Mouse (Mus musculus): Measurements from ENCODE around the gene Ube2e1.

Gene Ube2e1

GRCm38 (mm10) chr14:18317457-18318411 is 13.9 kb downstream of the Ube2e1 start:
- DNase-seq: peak in 1 of 2 experiments; percentile 22

- no peak for DNase-seq
Measured at GRCm38 (mm10) chr14:18304165-18304564, 27.5 kb downstream of the Ube2e1 start.

GRCm38 (mm10) chr14:18303262-18303661 is 28.4 kb downstream of the Ube2e1 start:
- DNase-seq: peak; percentile 72 to 78

GRCm38 (mm10) chr14:18302750-18303149 is 28.9 kb downstream of the Ube2e1 start:
- peak in 1 of 2 experiments; percentile 28 for DNase-seq

- DNase-seq: no peak
Measured at GRCm38 (mm10) chr14:18301591-18301990, 30.1 kb downstream of the Ube2e1 start.

GRCm38 (mm10) chr14:18300676-18301075 is 31.0 kb downstream of the Ube2e1 start:
- peak; percentile 7 to 22 for DNase-seq

- DNase-seq: no peak
Measured at GRCm38 (mm10) chr14:18298874-18299273, 32.8 kb downstream of the Ube2e1 start.

- no peak for DNase-seq
Measured at GRCm38 (mm10) chr14:18297441-18297840, 34.2 kb downstream of the Ube2e1 start.

GRCm38 (mm10) chr14:18292578-18292977 is 39.1 kb downstream of the Ube2e1 start:
- DNase-seq: no peak

- no peak for DNase-seq
Measured at GRCm38 (mm10) chr14:18292111-18292510, 39.5 kb downstream of the Ube2e1 start.

GRCm38 (mm10) chr14:18287391-18287790 is 44.3 kb downstream of the Ube2e1 start:
- no peak for DNase-seq

- DNase-seq: no peak
Measured at GRCm38 (mm10) chr14:18286441-18286840, 45.2 kb downstream of the Ube2e1 start.

- no peak for DNase-seq
Measured at GRCm38 (mm10) chr14:18285476-18285875, 46.2 kb downstream of the Ube2e1 start.

- peak; percentile 16 to 37 for DNase-seq
Measured at GRCm38 (mm10) chr14:18284581-18284980, 47.1 kb downstream of the Ube2e1 start.

GRCm38 (mm10) chr14:18280375-18280774 is 51.3 kb downstream of the Ube2e1 start:
- DNase-seq: no peak

- no peak for DNase-seq
Measured at GRCm38 (mm10) chr14:18274526-18274925, 57.1 kb downstream of the Ube2e1 start.

- DNase-seq: no peak
Measured at GRCm38 (mm10) chr14:18271666-18272065, 60.0 kb downstream of the Ube2e1 start.

- peak; percentile 99 for DNase-seq
Measured at GRCm38 (mm10) chr14:18270529-18271441, 60.9 kb downstream of the Ube2e1 start, which contains the start of the genes Nkiras1 and Rpl15. Nkiras1 (plus strand) TSS chr14:18271136. Rpl15 (minus strand) TSS chr14:18271391.

GRCm38 (mm10) chr14:18269947-18270528 is 61.6 kb downstream of the Ube2e1 start:
- DNase-seq: peak in 1 of 2 experiments; percentile 19

- DNase-seq: peak; percentile 68 to 72
Measured at GRCm38 (mm10) chr14:18263427-18263826, 68.2 kb downstream of the Ube2e1 start.

- no peak for DNase-seq
Measured at GRCm38 (mm10) chr14:18261203-18261602, 70.5 kb downstream of the Ube2e1 start.

GRCm38 (mm10) chr14:18242638-18243130 is 89.0 kb downstream of the Ube2e1 start:
- no peak for DNase-seq
